8 mouse cellular contexts compared by ENCODE assay signal in genomic region chr3:51233918-51234751, GRCm38 (mm10). TPM values are rescaled to one million over a fixed set of nuclear protein-coding genes. Genes with fewer than 3 reads are reported as not detected.
A peak's percentile ranks its signal among the peaks of the same experiment; 100 is the strongest.
DNase-seq lines count a peak whose midpoint lies in the region; ATAC-seq and TF ChIP-seq lines count a peak whose summit lies in the region.

No protein-coding gene starts in this region.

- H3ac ChIP-seq in C2C12 (ENCODE audit: control insufficient read depth, insufficient read length, low read depth), result no peak overlapping the region

- peaks cover 6% of the 10 kb centered on the region for H3K36me3 ChIP-seq in C2C12 (ENCODE audit: control insufficient read depth, insufficient read depth)
- no peaks in the 10 kb centered on the region for H3K36me3 ChIP-seq in heart, embryonic 12.5 days
- H3K36me3 ChIP-seq in kidney, embryonic 16.5 days (ENCODE audit: insufficient read depth, low read length), result no peaks in the 10 kb centered on the region
- no peaks in the 10 kb centered on the region for H3K36me3 ChIP-seq in liver, adult 2 months (ENCODE audit: control insufficient read depth, insufficient read depth, low read length)
- no peaks in the 10 kb centered on the region for H3K36me3 ChIP-seq in splenic B cell, adult 2 months (ENCODE audit: control insufficient read depth, insufficient read depth, low read length, poor library complexity, severe bottlenecking)

- peaks cover 99% of the 10 kb centered on the region for H3K79me2 ChIP-seq in C2C12 (ENCODE audit: control insufficient read depth, insufficient read depth)
- peaks cover 44% of the 10 kb centered on the region for H3K79me2 ChIP-seq in liver, adult 2 months (ENCODE audit: control insufficient read depth, insufficient read depth, low read length)

- H3K9ac ChIP-seq in heart, embryonic 12.5 days, result peak overlapping the region; percentile 8; the same call in 1 of the 2 replicates
- no peak overlapping the region for H3K9ac ChIP-seq in kidney, embryonic 16.5 days (replicated peaks; ENCODE audit: low read length)
- H3K9ac ChIP-seq in liver, adult 2 months (ENCODE audit: low read depth, low read length), result peak overlapping the region; percentile 64

- peaks cover 46% of the 10 kb centered on the region for H3K4me1 ChIP-seq in heart, embryonic 12.5 days (replicated peaks)
- peaks cover 11% of the 10 kb centered on the region; the same call in 1 of the 2 replicates for H3K4me1 ChIP-seq in kidney, embryonic 16.5 days (ENCODE audit: insufficient read depth, low read length)
- H3K4me1 ChIP-seq in liver, adult 2 months (ENCODE audit: control insufficient read depth, insufficient read depth, low read length), result peaks cover 46% of the 10 kb centered on the region

- no peaks in the 10 kb centered on the region for H3K9me3 ChIP-seq in heart, embryonic 12.5 days (replicated peaks)
- no peaks in the 10 kb centered on the region for H3K9me3 ChIP-seq in kidney, embryonic 16.5 days (ENCODE audit: low read length)

- peak; percentile 65 for ATAC-seq in erythroid progenitor cell, adult 5-6 weeks (replicated peaks; ENCODE audit: low FRiP score, poor library complexity, severe bottlenecking)
- peak; percentile 62 for ATAC-seq in heart, embryonic 12.5 days (ENCODE audit: insufficient number of reproducible peaks, low FRiP score)
- peak; percentile 91 for ATAC-seq in kidney, embryonic 16.5 days (ENCODE audit: low FRiP score, low TSS enrichment)

- 31% methylated on average over 13 of the region's 13 CpGs for WGBS in heart, embryonic 12.5 days
- 37% methylated on average over 13 of the region's 13 CpGs for WGBS in kidney, embryonic 16.5 days
- 21% methylated on average over 13 of the region's 13 CpGs for WGBS in liver, adult 2 months

- peak; percentile 93 for DNase-seq in brain, adult 2 months (ENCODE audit: low read depth, low spot score)
- DNase-seq in liver, adult 2 months (ENCODE audit: extremely low read depth, low read depth, low spot score), result peak; percentile 87
- peak; percentile 88 for DNase-seq in naive thymus-derived CD4-positive, alpha-beta T cell, adult 2 months (ENCODE audit: low read depth)
- peak; percentile 91 for DNase-seq in splenic B cell, adult 2 months (ENCODE audit: low read depth, low spot score)

- TF ChIP-seq CTCF in C2C12 (IDR thresholded peaks at IDR 0.05; ENCODE audit: control insufficient read depth, insufficient read depth, insufficient read length), result peak; percentile 78
- peak; percentile 98 for TF ChIP-seq CTCF in liver, adult 2 months (IDR thresholded peaks at IDR 0.05; ENCODE audit: low read depth, low read length)

- H3K4me3 ChIP-seq in C2C12 (ENCODE audit: insufficient read depth, poor library complexity, severe bottlenecking), result no peak overlapping the region
- H3K4me3 ChIP-seq in heart, embryonic 12.5 days, result no peak overlapping the region
- no peak overlapping the region for H3K4me3 ChIP-seq in kidney, embryonic 16.5 days (ENCODE audit: low read length)
- no peak overlapping the region for H3K4me3 ChIP-seq in liver, adult 2 months (ENCODE audit: insufficient read depth, low read depth, low read length)

- no peaks in the 10 kb centered on the region for H3K27me3 ChIP-seq in C2C12 (ENCODE audit: control insufficient read depth, insufficient read depth, insufficient read length)
- H3K27me3 ChIP-seq in heart, embryonic 12.5 days (replicated peaks), result no peaks in the 10 kb centered on the region
- H3K27me3 ChIP-seq in kidney, embryonic 16.5 days (ENCODE audit: insufficient read depth, low read length), result no peaks in the 10 kb centered on the region
- no peaks in the 10 kb centered on the region for H3K27me3 ChIP-seq in liver, adult 2 months (ENCODE audit: control insufficient read depth, insufficient read depth, low read length)
- H3K27me3 ChIP-seq in splenic B cell, adult 2 months (ENCODE audit: control insufficient read depth, insufficient read depth, low read length, poor library complexity, severe bottlenecking), result no peaks in the 10 kb centered on the region

- no peak for TF ChIP-seq POLR2A in liver, adult 2 months (IDR thresholded peaks at IDR 0.05; ENCODE audit: extremely low read depth, insufficient read depth, low read length)

- H3K79me3 ChIP-seq in C2C12 (ENCODE audit: low read depth), result peaks cover 48% of the 10 kb centered on the region

- peak overlapping the region; percentile 35 for H3K4me2 ChIP-seq in heart, embryonic 12.5 days
- no peak overlapping the region for H3K4me2 ChIP-seq in kidney, embryonic 16.5 days (replicated peaks; ENCODE audit: low read depth, low read length)

- H3K27ac ChIP-seq in heart, embryonic 12.5 days (ENCODE audit: poor library complexity, severe bottlenecking), result peak overlapping the region; percentile 94
- no peak overlapping the region for H3K27ac ChIP-seq in kidney, embryonic 16.5 days (ENCODE audit: low read length)
- peak overlapping the region; percentile 73 for H3K27ac ChIP-seq in liver, adult 2 months (replicated peaks; ENCODE audit: insufficient read depth, low read depth, low read length)

TF ChIP-seq in C2C12, 6 proteins besides CTCF, POLR2A, EP300 and RAD21:
- TF ChIP-seq MYOD1 (IDR thresholded peaks at IDR 0.05; ENCODE audit: control insufficient read depth, insufficient read length, low read depth) (no peak), MAX (IDR thresholded peaks at IDR 0.05) (no peak), CEBPB (IDR thresholded peaks at IDR 0.05; ENCODE audit: low read depth) (no peak), FOSL1 (IDR thresholded peaks at IDR 0.05; ENCODE audit: insufficient read depth, low read length, poor library complexity, severe bottlenecking) (no peak), USF1 (IDR thresholded peaks at IDR 0.05; ENCODE audit: low read depth) (no peak), MYOG (IDR thresholded peaks at IDR 0.05; ENCODE audit: control insufficient read depth, extremely low read depth, insufficient read length) (no peak)
TF ChIP-seq in C2C12: peak in this region for 0.

RNA-seq across cellular contexts. Expression of gene Noct, which starts 9.9 kb away (rescaled TPM):
- polyA plus RNA-seq in C2C12 (2012; fragmentation: generic; extraction: Trizol), result 10.8 TPM
- total RNA-seq in erythroid progenitor cell, adult 5-6 weeks (2015; ENCODE audit: low replicate concordance), result 59.8 and 69.2 TPM in 2 replicates
- 40.7 and 49.9 TPM in 2 replicates for total RNA-seq in erythroid progenitor cell, adult 5-6 weeks (2017; ENCODE audit: low replicate concordance)
- 12.4 and 14.0 TPM in 2 replicates for polyA plus RNA-seq in heart, embryonic 12.5 days (2016; fragmentation: Nextera tagmentation; extraction: Ambion mirVana)
- 7.2 and 7.9 TPM in 2 replicates for polyA plus RNA-seq in kidney, embryonic 16.5 days (2015; fragmentation: Nextera tagmentation; extraction: Ambion mirVana)
- total RNA-seq in liver, adult 2 months (2014; rRNA removed), result 12.0 and 12.1 TPM in 2 replicates
- 9.8 and 12.5 TPM in 2 replicates for polyA plus RNA-seq in liver, adult 2 months (2012; rRNA removed)
